Mouse (Mus musculus) liver, adult 2 months (tissue): Measurements from ENCODE around the gene Hira. TPM values are rescaled to one million over a fixed set of nuclear protein-coding genes. Genes with fewer than 3 reads are reported as not detected.
A peak's percentile ranks its signal among the peaks of the same experiment; 100 is the strongest.
"Not testable (repeated sequence)": the region's sequence is repeated elsewhere in the genome, so short reads cannot be mapped to it uniquely, and the experiment has no call there.

Source experiments
- DNase-seq: peaks from one replicate; pipeline ENCODE4 v3.0.0-alpha.2; 2011; ENCODE audit warnings: low read depth, low spot score; ENCODE audit errors: extremely low read depth
- H3K27ac ChIP-seq: fragments of 200-500 bp; replicated peaks from 2 replicates; pipeline ENCODE4 v1.5.1; 2012; ENCODE audit warnings: low read depth, mild to moderate bottlenecking, control low read depth, inconsistent platforms, low read length; ENCODE audit not compliant: insufficient read depth
- H3K27me3 ChIP-seq: fragments of 200-500 bp; 2 replicates; pipeline ENCODE4 v1.6.1; 2012; ENCODE audit warnings: mild to moderate bottlenecking, moderate library complexity, low read length, inconsistent platforms; ENCODE audit not compliant: control insufficient read depth, insufficient read depth
- H3K36me3 ChIP-seq: fragments of 200-500 bp; 2 replicates; pipeline ENCODE4 v1.6.1; 2012; ENCODE audit warnings: low read length, inconsistent platforms; ENCODE audit not compliant: control insufficient read depth, insufficient read depth
- H3K4me1 ChIP-seq: fragments of 200-500 bp; 2 replicates; pipeline ENCODE4 v1.6.1; 2011; ENCODE audit warnings: low read length; ENCODE audit not compliant: control insufficient read depth, insufficient read depth
- H3K4me3 ChIP-seq: fragments of 200-500 bp; 2 replicates; pipeline ENCODE4 v1.5.1; 2011; ENCODE audit warnings: low read depth, mild to moderate bottlenecking, control low read depth, low read length, moderate library complexity; ENCODE audit not compliant: insufficient read depth
- H3K79me2 ChIP-seq: fragments of 200-500 bp; 2 replicates; pipeline ENCODE4 v1.6.1; 2012; ENCODE audit warnings: inconsistent platforms, mild to moderate bottlenecking, low read length, moderate library complexity; ENCODE audit not compliant: control insufficient read depth, insufficient read depth
- H3K9ac ChIP-seq: fragments of 200-500 bp; 2 replicates; pipeline ENCODE4 v1.6.1; 2012; ENCODE audit warnings: low read depth, mild to moderate bottlenecking, control low read depth, inconsistent platforms, low read length
- CTCF ChIP-seq: fragments of 200-500 bp; IDR thresholded peaks from 2 replicates; pipeline ENCODE4 v1.5.1; 2011; ENCODE audit warnings: low read depth, low read length, control low read depth
- POLR2A ChIP-seq: fragments of 200-500 bp; IDR thresholded peaks from 2 replicates; pipeline ENCODE4 v1.6.1; 2011; ENCODE audit warnings: low read length, control low read depth; ENCODE audit not compliant: insufficient read depth; ENCODE audit errors: extremely low read depth
- WGBS: fragments of 180-500 bp; shearing (Covaris S2); methylation state at CpG from one replicate; pipeline ENCODE4 v1.1.7; 2018; 5-methylcytosine and 5-hydroxymethylcytosine counted together
- polyA plus RNA-seq: library from polyadenylated mRNA; depleted of rRNA; stranded (reverse); fragments of >200 nt; gene quantifications from 2 replicates; pipeline ENCODE4 v1.2.3, GENCODE M21; 2012
- total RNA-seq: library from RNA; depleted of rRNA; stranded (reverse); fragments of >200 nt; gene quantifications from 2 replicates; pipeline ENCODE4 v1.2.3, GENCODE M21; 2014

The Hira gene
- total and polyA plus RNA-seq, 2 experiments, result 8.2 to 19.6 TPM

GRCm38 (mm10) chr16:18986381-18986780, 109.5 kb downstream of the Hira start:
- DNase-seq, result no peak
- Histone ChIP-seq H3K4me3 (no peak overlapping the region), H3K27ac (no peak overlapping the region), H3K9ac (no peak overlapping the region), H3K4me1 (no peaks in the 10 kb centered on the region), H3K36me3 (no peaks in the 10 kb centered on the region), H3K79me2 (no peaks in the 10 kb centered on the region), H3K27me3 (no peaks in the 10 kb centered on the region)
- 92% methylated on average over 3 of the region's 3 CpGs for WGBS
- TF ChIP-seq POLR2A (no peak), CTCF (no peak)

- TF ChIP-seq CTCF, result no peak
- no peak for TF ChIP-seq POLR2A
- no peak for DNase-seq
- Histone ChIP-seq H3K9ac (no peak overlapping the region), H3K4me3 (no peak overlapping the region), H3K36me3 (no peaks in the 10 kb centered on the region), H3K79me2 (no peaks in the 10 kb centered on the region), H3K4me1 (no peaks in the 10 kb centered on the region), H3K27ac (no peak overlapping the region), H3K27me3 (no peaks in the 10 kb centered on the region)
- 88% methylated on average over 5 of the region's 5 CpGs for WGBS
Measured at GRCm38 (mm10) chr16:18986860-18987259, 110.0 kb downstream of the Hira start.

GRCm38 (mm10) chr16:19002610-19003389, 126.0 kb downstream of the Hira start:
- not testable (repeated sequence) for H3K9ac ChIP-seq, H3K4me1 ChIP-seq, DNase-seq, H3K79me2 ChIP-seq, H3K4me3 ChIP-seq, H3K36me3 ChIP-seq, H3K27ac ChIP-seq, H3K27me3 ChIP-seq
- 31% methylated on average over 2 of the region's 2 CpGs for WGBS
- peak; percentile 60 for TF ChIP-seq CTCF

- Histone ChIP-seq H3K27me3 (no peaks in the 10 kb centered on the region), H3K36me3 (no peaks in the 10 kb centered on the region), H3K27ac (no peak overlapping the region), H3K4me1 (no peaks in the 10 kb centered on the region), H3K79me2 (no peaks in the 10 kb centered on the region), H3K4me3 (no peak overlapping the region), H3K9ac (no peak overlapping the region)
- TF ChIP-seq POLR2A (no peak), CTCF (no peak)
- 87% methylated on average over 1 of the region's 1 CpGs for WGBS
- DNase-seq, result no peak
Measured at GRCm38 (mm10) chr16:19003757-19004156, 126.9 kb downstream of the Hira start.

- Histone ChIP-seq H3K9ac (no peak overlapping the region), H3K4me1 (no peaks in the 10 kb centered on the region), H3K27ac (no peak overlapping the region), H3K36me3 (no peaks in the 10 kb centered on the region), H3K27me3 (no peaks in the 10 kb centered on the region), H3K79me2 (no peaks in the 10 kb centered on the region), H3K4me3 (no peak overlapping the region)
- no peak for DNase-seq
- TF ChIP-seq POLR2A, result no peak
- no peak for TF ChIP-seq CTCF
- 67% methylated on average over 3 of the region's 3 CpGs for WGBS
Measured at GRCm38 (mm10) chr16:19005298-19005697, 128.5 kb downstream of the Hira start.

GRCm38 (mm10) chr16:19006715-19007114, 129.9 kb downstream of the Hira start:
- no peak overlapping the region for H3K4me3 ChIP-seq
- TF ChIP-seq POLR2A (no peak), CTCF (no peak)
- no peaks in the 10 kb centered on the region for H3K79me2 ChIP-seq
- no peaks in the 10 kb centered on the region for H3K36me3 ChIP-seq
- no peak overlapping the region for H3K9ac ChIP-seq
- no peaks in the 10 kb centered on the region for H3K27me3 ChIP-seq
- no peak for DNase-seq
- no peaks in the 10 kb centered on the region for H3K4me1 ChIP-seq
- 71% methylated on average over 1 of the region's 1 CpGs for WGBS
- no peak overlapping the region for H3K27ac ChIP-seq

- 31% methylated on average over 1 of the region's 1 CpGs for WGBS
- H3K79me2 ChIP-seq, H3K4me3 ChIP-seq, DNase-seq, H3K4me1 ChIP-seq, H3K27ac ChIP-seq, H3K36me3 ChIP-seq, H3K9ac ChIP-seq, H3K27me3 ChIP-seq: not testable (repeated sequence)
Measured at GRCm38 (mm10) chr16:19007186-19007591, 130.4 kb downstream of the Hira start.
